Mouse (Mus musculus) lung, postnatal 0 days (tissue): ENCODE measurements at regions not wholly inside any gene's neighbourhood (a gene's known extent, or its start where the extent isn't known, plus 50 kb on each side); places are given as distances from the start of the nearest gene placed in this dataset.

Source experiments
- ATAC-seq: fragments of 200-750 bp; cut with Nextera tagmentation; 2 replicates; pipeline ENCODE4 v1.8.0; 2017; ENCODE audit warnings: moderate library complexity
- DNase-seq: peaks from one replicate; pipeline ENCODE4 v3.0.0-alpha.2; 2016; ENCODE audit warnings: low spot score
- H3K27ac ChIP-seq: fragments of 300-500 bp; sonication (generic); 2 replicates; pipeline ENCODE4 v1.5.1; 2014; ENCODE audit warnings: antibody characterized with exemption, mild to moderate bottlenecking, low read length, mixed read lengths
- H3K27me3 ChIP-seq: fragments of 300-500 bp; sonication (generic); replicated peaks from 2 replicates; pipeline ENCODE4 v1.6.1; 2014; ENCODE audit warnings: low read length, mixed read lengths; ENCODE audit not compliant: insufficient read depth
- H3K36me3 ChIP-seq: fragments of 300-500 bp; sonication (generic); 2 replicates; pipeline ENCODE4 v1.6.1; 2014; ENCODE audit warnings: low read length, mixed read lengths; ENCODE audit not compliant: insufficient read depth
- H3K4me1 ChIP-seq: fragments of 300-500 bp; sonication (generic); 2 replicates; pipeline ENCODE4 v1.6.1; 2014; ENCODE audit warnings: antibody characterized with exemption, low read depth, low read length, mixed read lengths; ENCODE audit not compliant: insufficient read depth
- H3K4me2 ChIP-seq: fragments of 300-500 bp; sonication (generic); replicated peaks from 2 replicates; pipeline ENCODE4 v1.6.1; 2014; ENCODE audit warnings: low read depth, mild to moderate bottlenecking, low read length, moderate library complexity, mixed read lengths
- H3K4me3 ChIP-seq: fragments of 300-500 bp; sonication (generic); 2 replicates; pipeline ENCODE4 v1.5.1; 2014; ENCODE audit warnings: low read depth, low read length
- H3K9ac ChIP-seq: fragments of 300-500 bp; sonication (generic); replicated peaks from 2 replicates; pipeline ENCODE4 v1.6.1; 2014; ENCODE audit warnings: low read depth, mild to moderate bottlenecking
- H3K9me3 ChIP-seq: fragments of 300-500 bp; sonication (generic); 2 replicates; pipeline ENCODE4 v1.6.1; 2016; ENCODE audit warnings: low read length, mixed read lengths
- CTCF ChIP-seq: IDR thresholded peaks from 2 replicates; pipeline ENCODE4 v1.5.1; 2016; ENCODE audit warnings: antibody characterized with exemption, mild to moderate bottlenecking
- EP300 ChIP-seq: IDR thresholded peaks from 2 replicates; pipeline ENCODE4 v1.6.1; 2016; ENCODE audit warnings: antibody characterized with exemption, mild to moderate bottlenecking, control low read depth
- WGBS: fragments of 180-500 bp; shearing (Covaris S2); extraction: QIAGEN DNeasy Blood & Tissue Kit; methylation state at CpG from one replicate; pipeline ENCODE4 v1.1.7; 2014; 5-methylcytosine and 5-hydroxymethylcytosine counted together
- microRNA counts: library from miRNA; unstranded; fragments of <30 nt; microRNA quantifications from one replicate; lab custom pipeline; 2015
- microRNA-seq: library from miRNA; unstranded; fragments of <30 nt; microRNA quantifications from one replicate; pipeline ENCODE4, GENCODE M21; 2016

DNA sequence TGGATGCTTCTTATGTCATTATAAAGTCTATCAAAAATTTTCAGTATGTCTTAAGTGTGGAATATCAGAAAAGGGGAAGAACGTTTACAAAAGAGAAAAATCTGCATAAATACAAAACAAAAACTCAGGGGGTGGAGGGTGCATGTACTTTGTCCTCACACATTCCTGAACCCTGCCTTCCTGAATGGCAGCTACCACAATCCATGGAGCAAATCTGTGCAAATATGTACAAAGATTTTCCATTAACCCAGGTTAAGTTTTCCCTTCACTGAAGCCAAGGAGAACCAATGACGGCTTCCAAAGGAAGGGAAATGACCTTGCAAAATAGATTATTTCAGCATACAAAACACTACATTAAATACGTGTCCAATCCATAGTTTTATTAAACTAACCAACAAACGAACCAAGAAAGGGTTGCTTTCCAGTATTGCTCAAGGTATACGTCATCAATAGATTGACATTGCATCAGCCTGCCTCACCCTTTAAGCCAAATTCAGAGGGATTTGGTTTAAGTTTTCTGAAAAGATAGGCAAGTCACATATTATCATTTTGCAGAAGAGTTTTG lies 61.4 kb upstream of the 4933415F23Rik start:
- Histone ChIP-seq H3K36me3 (no peaks in the 10 kb centered on the region), H3K4me2 (no peak overlapping the region), H3K27me3 (no peaks in the 10 kb centered on the region), H3K4me1 (no peaks in the 10 kb centered on the region), H3K27ac (no peak overlapping the region), H3K9ac (no peak overlapping the region), H3K9me3 (no peaks in the 10 kb centered on the region), H3K4me3 (no peak overlapping the region)
- WGBS: 56% methylated on average over 5 of the region's 5 CpGs
- DNase-seq (no peak), ATAC-seq (no peak)
- TF ChIP-seq CTCF (no peak), EP300 (no peak)

DNA sequence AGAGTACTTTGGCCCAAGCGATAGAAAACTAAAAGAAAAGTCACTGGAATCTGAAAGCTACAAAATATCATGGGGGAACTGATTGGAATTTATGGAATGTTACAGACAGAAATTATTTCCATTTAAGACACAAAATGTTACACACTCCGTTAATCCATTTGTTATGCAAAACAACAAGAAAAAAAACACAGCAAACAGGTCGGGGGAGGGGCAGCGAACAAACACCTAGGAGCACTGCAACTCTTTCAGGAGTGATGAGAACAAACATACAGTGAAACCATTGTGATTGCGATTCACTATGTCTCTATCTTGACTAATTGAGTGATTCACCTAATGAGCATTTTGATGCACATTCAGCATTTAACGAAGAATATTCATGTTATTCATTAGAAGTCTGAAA lies 60.7 kb upstream of the 4933415F23Rik start:
- Histone ChIP-seq H3K27me3 (no peaks in the 10 kb centered on the region), H3K4me3 (no peak overlapping the region), H3K4me2 (no peak overlapping the region), H3K9me3 (no peaks in the 10 kb centered on the region), H3K36me3 (no peaks in the 10 kb centered on the region), H3K27ac (no peak overlapping the region), H3K4me1 (no peaks in the 10 kb centered on the region), H3K9ac (no peak overlapping the region)
- DNase-seq (no peak), ATAC-seq (no peak)
- TF ChIP-seq CTCF (no peak), EP300 (no peak)
- 77% methylated on average over 6 of the region's 6 CpGs for WGBS

MicroRNA genes in the stretch of these regions (microRNA counts, 519-probe panel; counts per million panel counts)
- microRNA mmu-miR-30a (lab: Ali Mortazavi, UCI) (6,531 counts per million, percentile 88 among the panel's probes with 10 or more counts), microRNA mmu-miR-30c (lab: Ali Mortazavi, UCI) (6,792 counts per million, percentile 91 among the panel's probes with 10 or more counts)

Small RNAs in the stretch of these regions (microRNA-seq; reads per million reads assigned to microRNA genes)
- gene Mir30a: 20,052 reads per million, percentile 96 among the genes with 10 or more reads in this experiment
- gene Mir30c-2: 72.5 reads per million, percentile 46 among the genes with 10 or more reads in this experiment
